Mouse (Mus musculus): ENCODE data around the gene Galp. TPM values are rescaled to one million over a fixed set of nuclear protein-coding genes. Genes with fewer than 3 reads are reported as not detected.
"Not testable (repeated sequence)": the region's sequence is repeated elsewhere in the genome, so short reads cannot be mapped to it uniquely, and the experiment has no call there.

The Galp gene
- polyA plus RNA-seq, 1 experiment from 2014 or later = not detected

DNA sequence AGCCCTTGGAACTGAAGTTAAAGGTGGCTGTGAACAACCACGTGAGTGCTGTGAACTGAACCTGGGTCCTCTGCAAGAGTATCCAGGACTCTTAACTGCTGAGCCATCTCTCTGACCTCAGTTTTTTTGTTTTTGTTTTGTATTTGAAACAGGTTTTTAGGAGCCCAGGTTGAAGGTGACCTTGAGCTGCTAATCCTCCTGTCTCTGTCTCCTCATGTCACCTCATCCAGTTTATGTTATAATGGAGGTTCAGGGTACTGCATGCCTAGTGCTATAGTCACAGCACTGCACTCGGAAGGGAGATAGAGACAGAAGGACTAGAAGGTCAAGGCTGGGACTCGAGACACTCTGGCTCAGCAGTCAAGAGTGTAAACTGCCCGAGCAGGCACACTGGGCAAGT is 34.7 kb upstream of the Galp start:
- no peaks in the 10 kb centered on the region for H3K27me3 ChIP-seq
- 81% methylated on average over 4 of the region's 4 CpGs for WGBS
- no peak for ATAC-seq
- H3K4me1 ChIP-seq (replicated peaks) = no peaks in the 10 kb centered on the region; the same call in 1 of the 2 replicates
- H3K36me3 ChIP-seq = no peaks in the 10 kb centered on the region
- no peak overlapping the region for H3K4me2 ChIP-seq (replicated peaks)
- no peaks in the 10 kb centered on the region for H3K9me3 ChIP-seq
- H3K4me3 ChIP-seq (replicated peaks) = no peak overlapping the region
- H3K9ac ChIP-seq (replicated peaks) = no peak overlapping the region
- no peak overlapping the region for H3K27ac ChIP-seq

DNA sequence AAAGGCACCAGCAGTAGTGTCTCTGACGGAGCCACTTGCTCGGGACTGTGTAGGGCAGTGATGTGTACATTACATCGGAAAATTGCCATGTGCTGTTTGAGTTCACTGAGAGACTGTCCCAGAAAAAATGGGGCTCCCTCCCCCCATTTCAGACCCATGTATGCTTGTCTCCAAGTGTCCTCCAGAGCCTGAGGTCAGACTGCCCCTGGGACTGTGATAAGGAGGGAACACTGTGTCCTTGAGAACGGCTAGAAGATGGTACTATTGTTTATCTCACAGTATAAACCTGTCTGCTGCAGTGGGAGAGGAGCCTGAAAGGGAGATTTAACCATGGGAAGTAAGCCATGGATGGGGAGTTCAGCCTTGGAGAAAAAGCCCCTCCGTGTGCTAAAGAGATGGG is 32.2 kb upstream of the Galp start:
- ATAC-seq = no peak
- Histone ChIP-seq H3K4me3 (replicated peaks) (no peak overlapping the region), H3K4me2 (replicated peaks) (no peak overlapping the region), H3K9ac (replicated peaks) (no peak overlapping the region), H3K4me1 (replicated peaks) (no peaks in the 10 kb centered on the region), H3K27me3 (no peaks in the 10 kb centered on the region), H3K27ac (no peak overlapping the region), H3K36me3 (no peaks in the 10 kb centered on the region), H3K9me3 (no peaks in the 10 kb centered on the region)
- WGBS = 74% methylated on average over 5 of the region's 5 CpGs

DNA sequence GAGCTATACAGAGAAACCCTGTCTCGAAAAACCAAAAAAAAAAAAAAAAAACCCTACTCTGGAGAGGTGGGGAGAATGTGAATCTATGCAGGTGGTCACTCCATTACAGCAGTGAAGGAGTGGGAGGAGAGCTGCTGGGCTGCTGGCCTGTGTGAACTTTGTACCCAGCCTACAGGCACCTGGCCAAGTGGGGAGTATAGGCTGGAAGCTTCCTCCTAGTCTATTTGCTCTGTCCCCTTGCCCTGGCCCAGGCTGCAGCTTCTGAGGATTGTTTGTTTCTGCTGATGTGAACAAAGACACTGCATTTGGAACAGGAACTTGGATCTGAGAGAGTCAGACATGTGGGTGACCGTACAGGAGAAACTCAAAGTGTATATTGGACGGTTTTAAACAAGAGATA is 27.5 kb upstream of the Galp start:
- Histone ChIP-seq H3K9me3 (no peaks in the 10 kb centered on the region), H3K27me3 (no peaks in the 10 kb centered on the region), H3K4me3 (replicated peaks) (no peak overlapping the region), H3K36me3 (no peaks in the 10 kb centered on the region), H3K4me2 (replicated peaks) (no peak overlapping the region), H3K27ac (no peak overlapping the region), H3K4me1 (replicated peaks) (peaks cover 20% of the 10 kb centered on the region), H3K9ac (replicated peaks) (no peak overlapping the region)
- WGBS = 69% methylated on average over 3 of the region's 3 CpGs
- no peak for ATAC-seq

DNA sequence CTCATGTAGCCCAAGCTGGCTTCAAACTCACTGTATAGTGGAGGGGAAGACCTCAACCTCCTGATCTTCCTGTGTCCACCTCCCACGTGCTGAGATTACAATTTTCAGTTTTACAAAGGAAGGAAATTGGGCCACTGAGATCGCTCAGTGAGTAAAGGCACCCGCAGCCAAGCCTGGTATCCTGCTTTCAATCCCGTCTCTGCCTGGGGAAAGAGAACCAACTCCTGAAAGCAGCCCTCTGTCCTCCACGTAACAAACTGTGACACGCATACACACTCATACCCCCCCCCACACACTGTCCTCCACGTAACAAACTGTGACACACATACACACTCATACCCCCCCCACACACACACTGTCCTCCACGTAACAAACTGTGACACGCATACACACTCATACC is 26.5 kb upstream of the Galp start:
- no peaks in the 10 kb centered on the region for H3K27me3 ChIP-seq
- H3K27ac ChIP-seq = no peak overlapping the region
- H3K4me1 ChIP-seq (replicated peaks) = peaks cover 20% of the 10 kb centered on the region
- H3K36me3 ChIP-seq = peaks cover 6% of the 10 kb centered on the region
- 87% methylated on average over 9 of the region's 9 CpGs for WGBS
- H3K9ac ChIP-seq (replicated peaks) = no peak overlapping the region
- H3K9me3 ChIP-seq = no peaks in the 10 kb centered on the region
- ATAC-seq = no peak
- no peak overlapping the region for H3K4me3 ChIP-seq (replicated peaks)
- no peak overlapping the region for H3K4me2 ChIP-seq (replicated peaks)

DNA sequence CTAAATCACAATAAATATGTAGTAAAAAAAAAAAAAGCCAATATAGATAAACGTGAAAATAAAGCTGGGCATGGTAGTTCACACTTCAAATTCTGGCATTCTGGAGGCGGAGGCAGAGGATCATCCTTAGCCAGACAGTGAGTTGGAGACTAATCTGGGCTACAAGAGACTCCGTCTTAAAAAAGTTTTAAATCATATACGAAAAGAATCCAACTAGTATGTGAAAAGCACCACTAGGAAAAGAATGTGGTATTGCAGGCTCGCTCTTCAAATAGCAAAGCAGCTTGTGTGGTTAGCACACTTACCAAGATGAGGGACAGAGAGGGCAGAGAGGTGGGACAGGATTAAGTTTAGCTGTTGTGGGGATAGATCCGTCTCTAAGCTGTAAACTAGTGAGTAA is 26.0 kb upstream of the Galp start:
- peak overlapping the region; percentile 80 for H3K27ac ChIP-seq
- H3K36me3 ChIP-seq = peaks cover 9% of the 10 kb centered on the region
- 50% methylated on average over 6 of the region's 6 CpGs for WGBS
- H3K9ac ChIP-seq (replicated peaks) = peak overlapping the region; percentile 62
- ATAC-seq = no peak
- peaks cover 20% of the 10 kb centered on the region for H3K4me1 ChIP-seq (replicated peaks)
- H3K27me3 ChIP-seq = no peaks in the 10 kb centered on the region
- peak overlapping the region; percentile 71 for H3K4me3 ChIP-seq (replicated peaks)
- peak overlapping the region; percentile 70 for H3K4me2 ChIP-seq (replicated peaks)
- no peaks in the 10 kb centered on the region for H3K9me3 ChIP-seq

DNA sequence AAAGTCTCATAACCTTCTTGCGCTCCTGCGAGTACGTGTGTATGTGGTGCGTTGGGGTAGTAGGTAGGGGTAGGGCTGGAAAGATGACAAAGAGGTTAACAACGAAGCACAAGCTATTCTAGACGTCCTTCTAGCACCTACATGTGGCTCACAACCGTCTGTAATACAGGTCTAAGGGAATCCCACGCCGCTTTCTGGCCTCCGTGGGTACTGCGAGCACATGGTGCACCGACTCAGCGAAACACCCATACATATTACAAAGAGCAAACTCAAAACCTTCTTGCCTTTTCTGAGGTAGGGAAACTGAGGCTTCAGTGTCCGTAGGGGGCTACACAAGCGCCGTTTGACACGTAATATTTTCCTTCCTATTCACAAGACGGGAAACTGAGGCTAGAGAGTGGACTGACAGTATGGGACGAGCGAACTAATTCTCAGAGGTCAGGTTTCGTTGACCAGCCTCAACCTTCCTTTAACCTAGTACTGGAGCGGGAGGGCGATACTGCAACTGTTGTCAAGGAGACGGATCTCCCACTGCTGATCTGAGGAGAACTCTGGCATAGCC is 25.4 kb upstream of the Galp start:
- peaks cover 20% of the 10 kb centered on the region for H3K4me1 ChIP-seq (replicated peaks)
- no peaks in the 10 kb centered on the region for H3K27me3 ChIP-seq
- under 1% methylated on average over 24 of the region's 24 CpGs for WGBS
- H3K9me3 ChIP-seq = no peaks in the 10 kb centered on the region
- H3K27ac ChIP-seq = peak overlapping the region; percentile 80
- peak; percentile 35 for ATAC-seq
- H3K4me3 ChIP-seq (replicated peaks) = peak overlapping the region; percentile 71
- H3K9ac ChIP-seq (replicated peaks) = peak overlapping the region; percentile 62
- peak overlapping the region; percentile 70 for H3K4me2 ChIP-seq (replicated peaks)
- H3K36me3 ChIP-seq = peaks cover 9% of the 10 kb centered on the region

DNA sequence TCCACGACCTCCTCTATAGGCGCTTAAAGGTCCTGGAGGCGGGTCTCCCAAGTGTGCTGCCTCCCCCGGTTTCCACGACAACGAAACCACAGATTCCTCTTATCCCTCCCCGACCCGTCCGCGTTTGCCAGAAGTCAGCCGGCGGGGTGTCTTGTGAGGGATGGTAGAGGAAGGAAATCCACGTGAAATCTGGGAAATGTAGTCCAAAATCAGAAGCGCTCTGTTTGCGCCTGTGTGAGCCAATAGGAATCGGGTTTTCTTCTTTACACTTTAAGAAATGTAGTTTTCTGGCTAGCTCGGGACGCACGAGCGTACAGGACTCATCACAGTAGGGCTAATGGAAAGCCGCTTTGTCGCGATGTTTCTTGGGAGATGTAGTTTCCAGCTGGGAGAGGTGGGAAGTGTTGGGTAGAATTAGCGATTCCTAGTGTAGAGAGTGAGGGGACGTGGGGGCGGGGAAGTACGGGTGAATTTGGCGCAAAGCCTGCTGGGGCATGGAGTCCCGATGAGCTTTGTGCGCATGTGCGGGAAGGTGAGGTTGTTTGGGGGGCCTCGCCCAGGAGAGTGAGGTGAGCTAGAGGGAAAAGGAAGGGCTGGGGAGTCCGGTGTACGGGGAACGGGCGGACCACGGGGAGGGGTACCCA is 24.8 kb upstream of the Galp start, which contains the start of gene Zfp444:
Zfp444 (plus strand) TSS at position 221 of the 644 bp plus-strand sequence.
- H3K9me3 ChIP-seq = no peaks in the 10 kb centered on the region
- ATAC-seq = peak; percentile 99
- peak within 1 kb of the TSS; percentile 77 for H3K4me2 ChIP-seq (replicated peaks)
- H3K4me1 ChIP-seq (replicated peaks) = peaks cover 20% of the 10 kb centered on the region
- H3K4me3 ChIP-seq (replicated peaks) = peak within 1 kb of the TSS; percentile 71
- whole genome bisulfite sequencing = under 1% methylated on average over 37 of the region's 37 CpGs
- peak within 1 kb of the TSS; percentile 82 for H3K9ac ChIP-seq (replicated peaks)
- peak within 1 kb of the TSS; percentile 80 for H3K27ac ChIP-seq
- H3K36me3 ChIP-seq = peaks cover 12% of the 10 kb centered on the region
- no peaks in the 10 kb centered on the region for H3K27me3 ChIP-seq

DNA sequence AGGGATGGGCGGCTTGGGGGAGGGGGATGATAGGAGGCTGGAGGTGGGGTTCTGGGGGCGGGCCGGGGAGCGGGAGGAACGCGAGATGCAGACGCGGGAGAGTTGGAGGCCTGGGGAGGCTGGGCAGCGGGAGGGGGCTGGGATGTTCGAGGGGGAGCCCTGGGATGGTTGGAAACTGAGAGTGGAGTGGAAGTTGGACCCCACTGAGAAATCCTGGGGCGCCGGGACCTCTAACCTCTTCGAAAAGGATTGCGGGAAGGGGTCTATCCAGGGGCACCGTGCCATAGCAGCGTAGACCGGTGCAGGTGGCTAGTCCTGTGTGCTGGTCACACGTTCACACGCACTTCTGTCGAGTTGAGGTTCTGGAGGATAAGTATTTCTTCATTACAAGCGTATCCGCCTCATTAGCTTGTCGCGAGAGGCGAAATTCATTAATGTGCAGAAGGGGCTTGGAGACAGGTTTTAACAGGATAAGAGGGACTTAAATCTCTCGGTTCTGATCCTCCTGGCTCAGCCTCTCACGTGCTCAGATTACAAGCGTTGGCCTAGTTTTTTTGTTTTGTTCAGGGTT is 24.1 kb upstream of the Galp start:
- Histone ChIP-seq H3K4me1 (replicated peaks) (peaks cover 20% of the 10 kb centered on the region), H3K27ac (peak overlapping the region; percentile 60), H3K4me2 (replicated peaks) (peak overlapping the region; percentile 77), H3K27me3 (no peaks in the 10 kb centered on the region), H3K9me3 (no peaks in the 10 kb centered on the region), H3K36me3 (peaks cover 15% of the 10 kb centered on the region), H3K4me3 (replicated peaks) (peak overlapping the region; percentile 71), H3K9ac (replicated peaks) (peak overlapping the region; percentile 82)
- under 1% methylated on average over 28 of the region's 28 CpGs for WGBS
- ATAC-seq = peak; percentile 55

DNA sequence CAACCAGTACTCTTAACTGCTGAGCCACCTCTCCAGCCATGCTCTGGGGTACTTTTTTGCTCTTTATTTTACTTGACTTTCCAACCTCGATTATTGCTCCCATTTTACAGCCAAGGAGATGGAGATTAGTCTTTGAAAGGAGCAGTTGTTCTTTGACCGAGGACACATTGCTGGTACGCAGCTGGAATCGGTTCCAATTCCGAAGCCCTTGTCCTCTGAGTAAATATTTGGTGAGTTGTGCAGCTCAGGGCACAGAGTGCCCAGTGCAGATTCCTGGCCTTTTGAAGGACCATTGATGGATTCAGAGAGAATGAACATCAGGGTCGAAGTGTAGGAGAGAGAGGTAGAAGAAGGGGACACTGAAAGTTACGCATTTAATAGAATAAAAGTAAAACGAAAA is 23.0 kb upstream of the Galp start:
- H3K4me1 ChIP-seq (replicated peaks) = peaks cover 20% of the 10 kb centered on the region
- peak overlapping the region; percentile 71; the same call in 1 of the 2 replicates for H3K4me3 ChIP-seq (replicated peaks)
- H3K27me3 ChIP-seq = no peaks in the 10 kb centered on the region

DNA sequence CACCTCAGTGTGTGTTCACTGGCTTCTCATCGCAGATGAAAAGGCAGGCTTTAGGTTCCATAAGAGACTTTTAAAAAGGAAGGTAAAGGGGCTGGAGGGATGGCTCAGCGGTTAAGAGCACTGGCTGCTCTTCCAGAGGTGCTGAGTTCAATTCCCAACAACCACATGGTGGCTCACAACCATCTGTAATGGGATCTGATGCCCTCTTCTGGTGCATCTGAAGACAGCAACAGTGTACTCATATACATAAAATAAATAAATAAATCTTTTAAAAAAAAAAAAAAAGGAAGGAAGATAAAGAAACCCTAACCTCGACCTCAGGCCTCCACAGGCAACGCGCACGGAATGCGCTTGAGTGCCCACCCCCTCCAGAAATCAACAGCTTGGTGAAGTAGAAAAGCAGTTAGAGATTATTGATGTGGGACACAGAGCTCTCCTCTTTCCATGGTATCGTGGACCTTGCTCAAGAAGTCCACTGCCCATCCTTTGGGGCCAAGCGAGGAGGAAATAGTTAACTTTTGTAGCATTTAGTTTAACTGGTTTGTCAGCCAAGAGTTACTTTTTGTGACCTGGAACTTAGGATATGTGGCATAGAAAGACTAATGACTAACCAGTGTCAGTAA is 22.4 kb upstream of the Galp start:
- not testable (repeated sequence) for ATAC-seq; H3K4me2 ChIP-seq (replicated peaks); H3K9me3 ChIP-seq; H3K27ac ChIP-seq; H3K27me3 ChIP-seq; H3K4me3 ChIP-seq (replicated peaks); H3K9ac ChIP-seq (replicated peaks)
- WGBS = 90% methylated on average over 9 of the region's 9 CpGs
- Histone ChIP-seq H3K36me3 (peaks cover 25% of the 10 kb centered on the region), H3K4me1 (replicated peaks) (peaks cover 20% of the 10 kb centered on the region)

More for the DNA sequence above, 23.0 kb upstream of the Galp start:
- no peak overlapping the region for H3K27ac ChIP-seq
- no peak overlapping the region for H3K4me2 ChIP-seq (replicated peaks)
- H3K36me3 ChIP-seq = peaks cover 22% of the 10 kb centered on the region
- H3K9ac ChIP-seq (replicated peaks) = no peak overlapping the region
- WGBS = 87% methylated on average over 8 of the region's 8 CpGs
- ATAC-seq = no peak
- no peaks in the 10 kb centered on the region for H3K9me3 ChIP-seq

DNA sequence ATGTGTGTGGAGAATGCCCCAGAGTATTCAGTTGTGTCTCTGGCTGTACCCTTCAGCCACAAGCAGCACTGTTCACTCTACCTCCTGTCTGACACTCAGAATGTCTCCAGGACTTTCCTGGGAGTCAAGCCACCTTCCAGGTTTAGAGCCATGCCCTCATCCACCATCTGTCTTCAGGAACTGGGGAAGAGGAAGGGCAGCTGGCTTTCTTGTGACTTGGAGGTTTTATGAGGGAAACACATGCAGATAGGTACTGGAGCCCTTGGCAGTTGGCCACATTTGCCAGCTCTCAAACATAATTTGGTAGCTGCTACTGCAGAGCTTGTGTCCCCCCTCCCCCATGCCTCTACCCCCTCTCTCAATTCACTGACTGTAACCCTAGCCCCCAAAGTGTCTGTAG is 17.9 kb upstream of the Galp start:
- no peaks in the 10 kb centered on the region for H3K27me3 ChIP-seq
- ATAC-seq = no peak
- H3K4me3 ChIP-seq (replicated peaks) = no peak overlapping the region
- H3K36me3 ChIP-seq = peaks cover 46% of the 10 kb centered on the region
- no peak overlapping the region for H3K9ac ChIP-seq (replicated peaks)
- no peaks in the 10 kb centered on the region for H3K9me3 ChIP-seq
- H3K27ac ChIP-seq = no peak overlapping the region
- H3K4me2 ChIP-seq (replicated peaks) = no peak overlapping the region
- no peaks in the 10 kb centered on the region for H3K4me1 ChIP-seq (replicated peaks)

DNA sequence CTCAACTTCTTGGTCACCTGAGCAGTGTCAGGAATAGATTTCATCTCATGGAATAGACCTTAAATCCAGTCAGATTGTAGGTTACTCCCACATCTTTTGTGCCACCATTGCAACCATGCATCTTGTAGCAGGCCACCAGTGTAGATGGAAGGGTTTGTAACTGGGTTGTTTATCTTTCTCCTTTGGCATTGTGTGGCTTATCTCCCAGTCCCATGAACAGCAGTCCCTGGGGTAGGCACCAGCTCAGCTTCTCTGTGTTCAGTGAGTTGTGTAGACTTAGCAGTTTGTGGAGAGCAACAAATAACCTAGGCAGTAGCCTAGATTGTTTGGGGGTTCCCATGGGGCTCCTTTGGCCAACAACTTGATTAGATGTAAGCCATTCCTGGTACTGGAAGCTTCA is 14.0 kb upstream of the Galp start:
- H3K9ac ChIP-seq (replicated peaks) = no peak overlapping the region
- no peaks in the 10 kb centered on the region for H3K9me3 ChIP-seq
- no peaks in the 10 kb centered on the region for H3K27me3 ChIP-seq
- H3K4me2 ChIP-seq (replicated peaks) = no peak overlapping the region
- ATAC-seq = no peak
- no peak overlapping the region for H3K4me3 ChIP-seq (replicated peaks)
- H3K27ac ChIP-seq = no peak overlapping the region
- H3K4me1 ChIP-seq (replicated peaks) = no peaks in the 10 kb centered on the region
- peaks cover 67% of the 10 kb centered on the region for H3K36me3 ChIP-seq

All from midbrain, embryonic 13.5 days (tissue).